Mouse (Mus musculus) spleen, adult 2 months (tissue): ENCODE measurements around the gene 5430419D17Rik. TPM values are rescaled to one million over a fixed set of nuclear protein-coding genes. Genes with fewer than 3 reads are reported as not detected.

Experiments used
- DNase-seq, 2 experiments: peaks; one replicate each; pipeline versions ENCODE4 v3.0.0 to v3.0.0-alpha.2; 2012 to 2021; ENCODE audit warnings: low spot score in 2 of 2, low read depth in 1 of 2
- H3K27ac ChIP-seq: fragments of 200-500 bp; 2 replicates; pipeline ENCODE4 v1.5.1; 2012; ENCODE audit warnings: low read length, inconsistent platforms; ENCODE audit not compliant: insufficient read depth
- H3K27me3 ChIP-seq: fragments of 200-500 bp; 2 replicates; pipeline ENCODE4 v1.6.1; 2012; ENCODE audit warnings: mild to moderate bottlenecking, moderate library complexity, low read length, inconsistent platforms; ENCODE audit not compliant: control insufficient read depth, insufficient read depth
- H3K36me3 ChIP-seq: fragments of 200-500 bp; 2 replicates; pipeline ENCODE4 v1.6.1; 2012; ENCODE audit warnings: mild to moderate bottlenecking, low read length, inconsistent platforms; ENCODE audit not compliant: control insufficient read depth, insufficient read depth
- H3K4me1 ChIP-seq: fragments of 200-500 bp; 2 replicates; pipeline ENCODE4 v1.6.1; 2011; ENCODE audit warnings: inconsistent platforms; ENCODE audit not compliant: control insufficient read depth, insufficient read depth, insufficient read length
- H3K4me3 ChIP-seq: fragments of 200-500 bp; 2 replicates; pipeline ENCODE4 v1.5.1; 2011; ENCODE audit warnings: mild to moderate bottlenecking, inconsistent platforms; ENCODE audit not compliant: insufficient read depth, insufficient read length; ENCODE audit errors: extremely low read depth
- CTCF ChIP-seq: fragments of 200-500 bp; IDR thresholded peaks from 2 replicates; pipeline ENCODE4 v1.5.1; 2011; ENCODE audit warnings: mild to moderate bottlenecking, inconsistent platforms; ENCODE audit not compliant: insufficient read depth, insufficient read length, insufficient replicate concordance; ENCODE audit errors: extremely low read depth
- POLR2A ChIP-seq: fragments of 200-500 bp; IDR thresholded peaks from 2 replicates; pipeline ENCODE4 v1.6.1; 2011; ENCODE audit warnings: low read depth, low read length, inconsistent platforms
- WGBS: fragments of 180-500 bp; shearing (Covaris S2); methylation state at CpG from one replicate; pipeline ENCODE4 v1.1.7; 2018; 5-methylcytosine and 5-hydroxymethylcytosine counted together
- polyA plus RNA-seq: library from polyadenylated mRNA; depleted of rRNA; stranded (reverse); fragments of >200 nt; gene quantifications from 2 replicates; pipeline ENCODE4 v1.2.3, GENCODE M21; 2012

The 5430419D17Rik gene
- polyA plus RNA-seq, 1 experiment, result 0.32 TPM

DNA sequence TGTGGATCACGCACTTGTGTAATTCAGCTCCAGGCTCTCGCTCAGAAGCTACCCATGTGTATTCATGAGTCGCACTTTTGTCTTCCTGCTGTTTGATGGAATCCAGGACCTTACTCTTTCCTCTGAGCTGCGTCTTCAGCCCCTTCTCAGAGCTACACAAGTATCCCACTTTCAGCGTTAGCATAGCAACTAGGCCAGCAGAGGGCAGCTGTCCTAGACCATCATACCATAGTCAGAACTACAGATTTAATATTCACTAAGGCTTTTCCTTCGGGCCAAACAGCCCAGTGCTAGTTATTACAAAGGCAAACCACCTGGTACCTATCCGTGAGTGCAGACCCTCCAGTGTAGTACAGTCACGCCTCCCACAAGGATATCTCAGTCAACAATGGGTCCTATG is 122.9 kb downstream of the 5430419D17Rik start:
- TF ChIP-seq CTCF, result no peak
- no peak for TF ChIP-seq POLR2A
- 81% methylated on average over 8 of the region's 8 CpGs for WGBS
- Histone ChIP-seq H3K36me3 (no peaks in the 10 kb centered on the region), H3K27ac (no peak overlapping the region), H3K4me3 (no peak overlapping the region), H3K4me1 (no peaks in the 10 kb centered on the region), H3K27me3 (no peaks in the 10 kb centered on the region)
- DNase-seq, result no peak

DNA sequence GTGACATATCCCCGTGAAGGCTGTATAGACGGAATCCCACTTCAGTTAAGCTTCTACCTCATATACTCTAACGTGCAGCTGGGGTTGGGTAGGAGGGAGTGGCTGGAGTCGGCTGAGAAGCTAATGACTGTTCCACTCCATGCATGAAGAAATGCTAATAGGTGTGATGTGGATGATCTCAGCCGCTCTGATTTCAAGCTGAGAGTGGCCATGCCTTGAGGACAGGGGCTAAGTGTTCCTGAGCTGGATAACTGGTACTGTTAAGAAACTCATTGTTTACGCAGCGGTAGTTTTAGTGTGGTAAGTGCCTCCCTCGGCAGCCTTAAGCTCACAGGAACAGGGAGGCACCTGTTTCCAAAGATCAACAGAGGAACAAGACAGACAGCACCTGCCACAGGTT is 129.1 kb downstream of the 5430419D17Rik start:
- H3K4me3 ChIP-seq, result no peak overlapping the region
- no peaks in the 10 kb centered on the region for H3K27me3 ChIP-seq
- no peak overlapping the region for H3K27ac ChIP-seq
- TF ChIP-seq POLR2A, result no peak
- no peak for TF ChIP-seq CTCF
- no peaks in the 10 kb centered on the region for H3K4me1 ChIP-seq
- no peaks in the 10 kb centered on the region for H3K36me3 ChIP-seq
- 79% methylated on average over 8 of the region's 8 CpGs for WGBS
- no peak for DNase-seq

DNA sequence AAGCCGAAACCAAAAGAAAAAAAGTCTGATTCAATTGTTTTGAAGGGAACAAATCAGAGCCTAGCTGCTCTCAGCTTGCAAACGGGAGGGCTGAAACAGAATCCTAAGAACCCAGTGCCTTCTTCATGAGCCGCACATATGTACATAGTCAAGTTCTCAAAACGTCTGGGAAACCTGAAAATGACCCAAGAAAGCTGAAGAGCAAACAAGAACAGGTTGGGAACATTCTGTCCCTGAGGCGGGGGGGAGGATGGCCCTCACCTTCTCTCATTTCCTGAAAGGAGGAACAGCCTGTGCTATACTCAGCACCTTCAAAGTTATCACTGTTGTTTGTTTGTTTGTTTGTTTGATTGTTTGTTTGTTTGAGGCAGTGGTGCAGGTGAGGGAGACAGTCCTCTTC is 132.5 kb downstream of the 5430419D17Rik start:
- TF ChIP-seq CTCF (no peak), POLR2A (no peak)
- Histone ChIP-seq H3K27me3 (no peaks in the 10 kb centered on the region), H3K4me1 (no peaks in the 10 kb centered on the region), H3K27ac (no peak overlapping the region), H3K36me3 (no peaks in the 10 kb centered on the region), H3K4me3 (no peak overlapping the region)
- DNase-seq, result no peak
- WGBS, result 76% methylated on average over 5 of the region's 5 CpGs

DNA sequence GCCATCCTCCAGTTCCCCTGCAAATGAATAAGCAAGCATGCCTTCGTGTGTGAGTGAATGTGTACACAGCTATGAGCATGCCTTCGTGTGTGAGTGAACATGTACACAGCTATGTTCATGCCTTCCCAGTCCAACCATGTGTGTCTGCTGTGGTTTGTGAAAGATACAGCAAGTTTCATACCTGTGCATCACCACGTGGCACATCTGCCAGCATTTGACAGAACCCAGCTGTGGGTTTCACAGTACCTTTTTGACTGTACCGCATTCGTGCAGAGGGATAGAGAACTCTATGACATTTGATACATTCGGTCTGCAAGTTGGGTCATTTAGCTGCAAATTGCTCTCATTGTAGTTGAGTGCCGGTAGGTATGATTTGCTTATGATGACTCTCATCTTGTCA is 140.3 kb downstream of the 5430419D17Rik start:
- Histone ChIP-seq H3K36me3 (no peaks in the 10 kb centered on the region), H3K27me3 (no peaks in the 10 kb centered on the region), H3K4me1 (no peaks in the 10 kb centered on the region), H3K27ac (no peak overlapping the region), H3K4me3 (no peak overlapping the region)
- TF ChIP-seq CTCF (no peak), POLR2A (no peak)
- 85% methylated on average over 7 of the region's 7 CpGs for WGBS
- DNase-seq, result no peak

DNA sequence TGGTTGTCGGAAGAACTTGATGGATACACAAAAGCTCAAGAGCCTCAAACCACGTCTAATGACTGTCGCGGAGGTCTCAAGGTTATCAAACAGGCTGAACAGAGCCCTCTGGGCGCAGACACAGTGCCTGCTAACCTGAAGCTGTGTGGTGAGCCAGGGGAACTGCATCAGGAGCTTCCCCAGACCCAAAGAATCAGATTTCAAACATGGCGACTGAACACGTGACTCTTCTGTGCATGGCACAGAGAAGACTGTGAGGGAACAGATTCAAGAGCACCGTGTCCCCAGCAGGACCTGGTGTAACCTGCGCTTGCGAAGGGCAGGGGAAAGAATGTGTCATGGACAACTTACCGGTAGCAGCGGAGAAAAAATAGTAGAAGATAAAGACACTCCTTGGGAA is 143.4 kb downstream of the 5430419D17Rik start:
- 72% methylated on average over 12 of the region's 12 CpGs for WGBS
- DNase-seq, result no peak
- Histone ChIP-seq H3K36me3 (no peaks in the 10 kb centered on the region), H3K27me3 (no peaks in the 10 kb centered on the region), H3K4me3 (no peak overlapping the region), H3K27ac (no peak overlapping the region), H3K4me1 (no peaks in the 10 kb centered on the region)
- TF ChIP-seq POLR2A (no peak), CTCF (no peak)

DNA sequence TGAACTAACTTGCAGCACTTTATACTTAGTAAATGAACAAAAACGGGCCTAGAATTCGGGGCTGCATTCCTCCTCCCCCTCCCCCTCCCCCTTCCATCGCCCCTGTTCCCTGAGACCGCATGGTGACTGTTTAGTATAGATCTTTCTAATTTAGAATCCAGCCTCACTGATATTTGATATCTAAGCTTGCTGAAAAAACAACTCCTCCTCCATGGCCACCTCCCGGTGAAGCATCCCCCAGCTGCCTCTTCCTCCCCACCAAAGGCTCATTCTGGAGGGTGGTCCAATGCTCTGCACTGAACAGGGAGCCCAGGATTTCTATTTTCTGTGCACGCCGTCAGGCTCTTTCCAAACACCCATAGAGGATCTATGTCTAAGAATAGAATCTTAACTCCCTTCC is 144.1 kb downstream of the 5430419D17Rik start:
- TF ChIP-seq POLR2A, result no peak
- no peak for TF ChIP-seq CTCF
- no peak overlapping the region for H3K27ac ChIP-seq
- H3K36me3 ChIP-seq, result no peaks in the 10 kb centered on the region
- H3K4me3 ChIP-seq, result no peak overlapping the region
- 82% methylated on average over 4 of the region's 7 CpGs for WGBS
- no peak for DNase-seq
- no peaks in the 10 kb centered on the region for H3K27me3 ChIP-seq
- no peaks in the 10 kb centered on the region for H3K4me1 ChIP-seq

DNA sequence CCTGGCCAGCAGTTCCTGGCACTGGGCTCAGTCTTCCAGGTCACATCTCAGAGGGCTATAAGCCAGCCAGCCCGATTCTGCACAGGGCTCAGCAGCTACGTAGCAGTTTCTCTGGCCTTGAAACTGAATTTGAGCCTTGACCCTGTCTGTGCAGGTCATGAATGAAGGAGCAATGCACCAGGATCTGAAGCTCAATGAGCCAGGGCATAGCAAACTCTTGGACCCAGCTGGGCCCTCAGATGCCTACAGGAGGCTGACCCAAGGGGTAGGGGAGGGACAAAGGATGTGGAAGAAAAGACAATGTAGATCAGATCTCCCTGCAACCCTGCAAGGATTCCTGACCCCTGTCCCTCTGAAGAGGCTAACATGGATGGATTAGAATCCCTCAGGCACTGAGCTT is 148.0 kb downstream of the 5430419D17Rik start, which contains the start of gene Cuzd1:
TSS of gene Cuzd1 (minus strand) at position 101 of the 400 bp plus-strand sequence.
- Histone ChIP-seq H3K4me1 (no peaks in the 10 kb centered on the region), H3K4me3 (no peak within 1 kb of the TSS), H3K27ac (no peak within 1 kb of the TSS), H3K27me3 (no peaks in the 10 kb centered on the region), H3K36me3 (no peaks in the 10 kb centered on the region)
- TF ChIP-seq POLR2A (no peak), CTCF (no peak)
- WGBS, result 70% methylated on average over 2 of the region's 2 CpGs
- no peak for DNase-seq

DNA sequence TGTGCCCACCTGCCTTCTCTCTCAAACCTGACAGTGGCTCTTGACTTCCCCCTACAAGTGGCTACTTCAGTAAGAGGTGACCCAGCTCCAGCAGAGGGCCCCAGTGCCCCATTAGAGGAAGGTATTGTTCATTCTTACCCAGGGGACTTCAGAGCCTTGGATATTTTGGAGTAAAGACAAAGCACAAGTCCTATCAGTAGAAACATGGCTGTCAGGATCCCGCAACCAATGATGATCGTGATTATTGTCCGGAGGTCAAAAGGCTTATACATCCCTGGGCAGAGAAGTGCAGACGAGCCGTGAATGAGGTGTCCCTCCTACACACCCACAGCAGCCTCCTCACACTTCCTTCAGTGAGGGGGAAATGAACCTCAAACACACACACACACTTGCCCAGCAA is 152.9 kb downstream of the 5430419D17Rik start:
- H3K4me3 ChIP-seq, result no peak overlapping the region
- 87% methylated on average over 5 of the region's 5 CpGs for WGBS
- no peak overlapping the region for H3K27ac ChIP-seq
- no peaks in the 10 kb centered on the region for H3K27me3 ChIP-seq
- no peaks in the 10 kb centered on the region for H3K4me1 ChIP-seq
- TF ChIP-seq CTCF (no peak), POLR2A (no peak)
- no peak for DNase-seq
- no peaks in the 10 kb centered on the region for H3K36me3 ChIP-seq
